Comparison of ENCODE assay signal across 25 mouse cellular contexts in the genomic region with DNA sequence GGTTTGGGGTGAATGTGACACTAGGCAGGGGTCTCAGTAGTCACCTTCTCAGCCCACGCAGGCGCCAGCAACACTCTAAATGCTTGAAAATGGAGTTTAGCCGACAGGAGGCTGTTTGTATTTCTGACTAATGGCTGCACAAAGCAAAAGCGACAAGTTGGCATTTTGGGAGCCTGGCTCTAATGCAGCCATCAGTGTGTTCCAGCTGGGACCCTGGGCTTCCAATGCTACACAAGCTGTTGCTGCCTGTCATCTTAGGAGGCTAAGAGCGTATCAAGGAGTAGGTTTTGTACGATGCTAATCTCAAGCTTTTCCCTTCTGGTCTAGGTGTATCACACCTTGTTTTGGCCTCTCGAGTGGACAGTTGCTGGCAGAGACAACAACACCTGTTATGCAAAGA. TPM values are rescaled to one million over a fixed set of nuclear protein-coding genes. Genes with fewer than 3 reads are reported as not detected.
DNase-seq lines count a peak whose midpoint lies in the region; ATAC-seq and TF ChIP-seq lines count a peak whose summit lies in the region.
"Had no signal": no experiment of that assay in that cellular context is flagged by ENCODE, and none has a peak within 500 bp of the region (broad histone marks: within the 10 kb centered on the region; RNA-seq: fewer than 3 reads in every experiment).

No protein-coding gene starts in this region.

- H3K36me3 ChIP-seq in embryonic facial prominence, embryonic 14.5 days (ENCODE audit: control insufficient read depth, insufficient read depth, low read length): no peaks in the 10 kb centered on the region
- H3K36me3 ChIP-seq in embryonic facial prominence, embryonic 10.5 days (replicated peaks): peaks cover 9% of the 10 kb centered on the region
- peaks cover 5% of the 10 kb centered on the region for H3K36me3 ChIP-seq in hindbrain, embryonic 16.5 days (ENCODE audit: control insufficient read depth, insufficient read depth, low read length)
- H3K36me3 ChIP-seq in hindbrain, embryonic 11.5 days (ENCODE audit: control insufficient read depth, insufficient read depth, low read length): no peaks in the 10 kb centered on the region

- H3K4me3 ChIP-seq in embryonic facial prominence, embryonic 14.5 days (ENCODE audit: low read depth, low read length): no peak overlapping the region
- no peak overlapping the region for H3K4me3 ChIP-seq in embryonic facial prominence, embryonic 10.5 days
- H3K4me3 ChIP-seq in hindbrain, embryonic 16.5 days (ENCODE audit: low read length): no peak overlapping the region
- no peak overlapping the region for H3K4me3 ChIP-seq in hindbrain, embryonic 11.5 days (ENCODE audit: low read depth, low read length)
- H3K4me3 ChIP-seq in layer of hippocampus, adult 2 months: no peak overlapping the region
- H3K4me3 ChIP-seq: embryonic facial prominence, embryonic 13.5 days; heart, embryonic 12.5 days; neural tube, embryonic 13.5 days had no signal

- H3K4me2 ChIP-seq in embryonic facial prominence, embryonic 14.5 days (ENCODE audit: low read depth, low read length): no peak overlapping the region
- H3K4me2 ChIP-seq in hindbrain, embryonic 16.5 days (ENCODE audit: low read length): no peak overlapping the region
- no peak overlapping the region for H3K4me2 ChIP-seq in hindbrain, embryonic 11.5 days (replicated peaks; ENCODE audit: low read depth, low read length)
- H3K4me2 ChIP-seq: embryonic facial prominence, embryonic 13.5 days; heart, embryonic 12.5 days; neural tube, embryonic 13.5 days had no signal

- DNase-seq in embryonic facial prominence, embryonic 14.5 days (ENCODE audit: low spot score): peak; percentile 8
- no peak for DNase-seq in embryonic facial prominence, embryonic 10.5 days (ENCODE audit: low spot score)
- no peak for DNase-seq in hindbrain, embryonic 11.5 days (ENCODE audit: low spot score)
- peak; percentile 29 for DNase-seq in cerebellum, adult 9-10 months
- peak; percentile 41 to 49 for DNase-seq in layer of hippocampus, adult 2 months (ENCODE audit: low spot score in 2 of 2)
- no peak for DNase-seq in adrenal gland, postnatal 36 days
- no peak for DNase-seq in urinary bladder, adult 2 months (ENCODE audit: low spot score)
- DNase-seq: gastrocnemius, postnatal 10 days; kidney, adult 9 months; right cerebral cortex, postnatal 25 days; thymus, postnatal 4 days had no signal

- no peaks in the 10 kb centered on the region for H3K9me3 ChIP-seq in embryonic facial prominence, embryonic 14.5 days (ENCODE audit: control insufficient read depth, low read length)
- H3K9me3 ChIP-seq in embryonic facial prominence, embryonic 10.5 days: no peaks in the 10 kb centered on the region
- H3K9me3 ChIP-seq in hindbrain, embryonic 16.5 days (ENCODE audit: control insufficient read depth, low read length): no peaks in the 10 kb centered on the region
- no peaks in the 10 kb centered on the region for H3K9me3 ChIP-seq in hindbrain, embryonic 11.5 days (ENCODE audit: control insufficient read depth, low read length)
- H3K9me3 ChIP-seq: embryonic facial prominence, embryonic 13.5 days; neural tube, embryonic 13.5 days had no signal

- ATAC-seq in embryonic facial prominence, embryonic 14.5 days (ENCODE audit: low read depth): no peak
- ATAC-seq in hindbrain, embryonic 16.5 days: peak; percentile 55
- no peak for ATAC-seq in hindbrain, embryonic 11.5 days (ENCODE audit: low FRiP score)
- ATAC-seq: activated CD4-positive, CD25-positive, alpha-beta regulatory T cell, adult 4 months; lung, postnatal 0 days; midbrain, embryonic 16.5 days had no signal

- no peak for TF ChIP-seq CTCF in layer of hippocampus, adult 2 months (conservative IDR thresholded peaks at IDR 0.05)

- WGBS in embryonic facial prominence, embryonic 14.5 days: 83% methylated on average over 7 of the region's 7 CpGs
- 88% methylated on average over 7 of the region's 7 CpGs for WGBS in embryonic facial prominence, embryonic 10.5 days
- 78% methylated on average over 7 of the region's 7 CpGs for WGBS in hindbrain, embryonic 16.5 days
- 87% methylated on average over 7 of the region's 7 CpGs for WGBS in hindbrain, embryonic 11.5 days

- H3K27ac ChIP-seq in embryonic facial prominence, embryonic 14.5 days (replicated peaks; ENCODE audit: low read depth, low read length): no peak overlapping the region
- H3K27ac ChIP-seq in embryonic facial prominence, embryonic 10.5 days (replicated peaks): no peak overlapping the region
- H3K27ac ChIP-seq in hindbrain, embryonic 16.5 days (ENCODE audit: low read depth, low read length): no peak overlapping the region
- no peak overlapping the region for H3K27ac ChIP-seq in hindbrain, embryonic 11.5 days (ENCODE audit: low read depth, low read length)
- H3K27ac ChIP-seq in layer of hippocampus, adult 2 months: peak overlapping the region; percentile 76
- H3K27ac ChIP-seq: embryonic facial prominence, embryonic 13.5 days; liver, embryonic 14.5 days; neural tube, embryonic 13.5 days had no signal

- no peaks in the 10 kb centered on the region for H3K27me3 ChIP-seq in embryonic facial prominence, embryonic 14.5 days (replicated peaks; ENCODE audit: control insufficient read depth, insufficient read depth, low read length)
- no peaks in the 10 kb centered on the region for H3K27me3 ChIP-seq in embryonic facial prominence, embryonic 10.5 days (replicated peaks; ENCODE audit: low read depth, poor library complexity, severe bottlenecking)
- no peaks in the 10 kb centered on the region for H3K27me3 ChIP-seq in hindbrain, embryonic 16.5 days (replicated peaks; ENCODE audit: control insufficient read depth, insufficient read depth, low read length)
- no peaks in the 10 kb centered on the region for H3K27me3 ChIP-seq in hindbrain, embryonic 11.5 days (ENCODE audit: control insufficient read depth, insufficient read depth, low read length)
- H3K27me3 ChIP-seq: embryonic facial prominence, embryonic 13.5 days; heart, embryonic 12.5 days; neural tube, embryonic 13.5 days had no signal

- H3K4me1 ChIP-seq in embryonic facial prominence, embryonic 14.5 days (ENCODE audit: control insufficient read depth, insufficient read depth, low read length): no peaks in the 10 kb centered on the region
- H3K4me1 ChIP-seq in embryonic facial prominence, embryonic 10.5 days: no peaks in the 10 kb centered on the region
- H3K4me1 ChIP-seq in hindbrain, embryonic 16.5 days (ENCODE audit: control insufficient read depth, insufficient read depth, low read depth, low read length): no peaks in the 10 kb centered on the region; the same call in 1 of the 2 replicates
- H3K4me1 ChIP-seq in hindbrain, embryonic 11.5 days (replicated peaks; ENCODE audit: control insufficient read depth, insufficient read depth, low read length): no peaks in the 10 kb centered on the region
- H3K4me1 ChIP-seq: embryonic facial prominence, embryonic 13.5 days; heart, embryonic 12.5 days; neural tube, embryonic 13.5 days had no signal

- no peak overlapping the region for H3K9ac ChIP-seq in embryonic facial prominence, embryonic 14.5 days (ENCODE audit: low read depth, low read length)
- H3K9ac ChIP-seq in hindbrain, embryonic 16.5 days (ENCODE audit: low read depth, low read length): no peak overlapping the region
- no peak overlapping the region for H3K9ac ChIP-seq in hindbrain, embryonic 11.5 days (ENCODE audit: low read depth, low read length)
- H3K9ac ChIP-seq: embryonic facial prominence, embryonic 13.5 days; heart, embryonic 12.5 days; liver, embryonic 14.5 days; neural tube, embryonic 13.5 days had no signal

RNA-seq across cellular contexts. Expression of gene Txnrd3, which starts 28.9 kb away (rescaled TPM):
- polyA plus RNA-seq in embryonic facial prominence, embryonic 14.5 days (2014; fragmentation: Nextera tagmentation; extraction: Ambion mirVana): 10.2 and 12.0 TPM in 2 replicates
- 9.2 and 9.8 TPM in 2 replicates for polyA plus RNA-seq in embryonic facial prominence, embryonic 10.5 days (2016; fragmentation: Nextera tagmentation; extraction: Ambion mirVana)
- 12.9 and 15.0 TPM in 2 replicates for polyA plus RNA-seq in hindbrain, embryonic 16.5 days (2015; fragmentation: Nextera tagmentation; extraction: Ambion mirVana)
- 11.0 and 15.0 TPM in 2 replicates for polyA plus RNA-seq in hindbrain, embryonic 11.5 days (2014; fragmentation: Nextera tagmentation; extraction: Ambion mirVana)
- 1 to 10 TPM; 3.6 to 3.9 TPM for total RNA-seq in layer of hippocampus, adult 2 months (2021)
- total RNA-seq in adrenal gland, postnatal 36 days (2021): 10 to 100 TPM in 1 of 2 experiments, 1 to 10 TPM in 1; 9.4 to 15.5 TPM
- polyA plus RNA-seq in urinary bladder, adult 2 months (2012; rRNA removed): 7.3 and 8.1 TPM in 2 replicates

RNA-seq across cellular contexts. Expression of gene Vmn1r40, which starts 34.7 kb away (rescaled TPM):
- polyA plus RNA-seq in embryonic facial prominence, embryonic 14.5 days (2014; fragmentation: Nextera tagmentation; extraction: Ambion mirVana): not detected in 2 replicates
- not detected in 2 replicates for polyA plus RNA-seq in embryonic facial prominence, embryonic 10.5 days (2016; fragmentation: Nextera tagmentation; extraction: Ambion mirVana)
- polyA plus RNA-seq in hindbrain, embryonic 16.5 days (2015; fragmentation: Nextera tagmentation; extraction: Ambion mirVana): not detected in 2 replicates
- polyA plus RNA-seq in hindbrain, embryonic 11.5 days (2014; fragmentation: Nextera tagmentation; extraction: Ambion mirVana): not detected in 2 replicates
- not detected for total RNA-seq in layer of hippocampus, adult 2 months (2021)
- total RNA-seq in adrenal gland, postnatal 36 days (2021): not detected
- not detected in 2 replicates for polyA plus RNA-seq in urinary bladder, adult 2 months (2012; rRNA removed)
- total RNA-seq: adrenal gland, postnatal 4 days; common myeloid progenitor, adult 5-6 weeks; gastrocnemius, postnatal 10 days; hematopoietic stem cell, adult 5-6 weeks; layer of hippocampus, adult 8-10 months; megakaryocyte, adult 5-6 weeks had no signal
- polyA plus RNA-seq: activated CD4-positive, CD25-positive, alpha-beta regulatory T cell, adult 4 months; embryonic facial prominence, embryonic 13.5 days; heart, embryonic 12.5 days; limb, embryonic 11.5 days; liver, embryonic 14.5 days; lung, postnatal 0 days; midbrain, embryonic 16.5 days; neural tube, embryonic 13.5 days had no signal

Comparison
In these comparisons a context has a peak if more than half of its experiments do, and no peak if none do; other contexts are left out.
1. DNase-seq: peak in embryonic facial prominence, embryonic 14.5 days (single experiment), cerebellum, adult 9-10 months (single experiment) and layer of hippocampus, adult 2 months (2 of 2); none in embryonic facial prominence, embryonic 10.5 days (single experiment), hindbrain, embryonic 11.5 days (single experiment), adrenal gland, postnatal 36 days (0 of 2) and urinary bladder, adult 2 months (single experiment).